In genomic region chr6:140514205-140515110, GRCm38 (mm10) we compare ENCODE assay signal across 8 mouse cellular contexts.
DNase-seq lines count a peak whose midpoint lies in the region; ATAC-seq and TF ChIP-seq lines count a peak whose summit lies in the region.

No protein-coding gene starts in this region.

- H3K27me3 ChIP-seq in heart, embryonic 12.5 days (replicated peaks), result no peaks in the 10 kb centered on the region
- H3K27me3 ChIP-seq in midbrain, embryonic 15.5 days (replicated peaks), result no peaks in the 10 kb centered on the region

- TF ChIP-seq POLR2A in brain, embryonic 14.5 days (IDR thresholded peaks at IDR 0.05; ENCODE audit: borderline replicate concordance, extremely low read depth, insufficient read depth, insufficient read length, poor library complexity, severe bottlenecking), result no peak

- H3K9me3 ChIP-seq in heart, embryonic 12.5 days (replicated peaks), result no peaks in the 10 kb centered on the region
- H3K9me3 ChIP-seq in midbrain, embryonic 15.5 days, result no peaks in the 10 kb centered on the region

- H3K36me3 ChIP-seq in heart, embryonic 12.5 days, result no peaks in the 10 kb centered on the region
- no peaks in the 10 kb centered on the region for H3K36me3 ChIP-seq in midbrain, embryonic 15.5 days (replicated peaks)

- peaks cover 24% of the 10 kb centered on the region for H3K4me1 ChIP-seq in heart, embryonic 12.5 days (replicated peaks)
- peaks cover 27% of the 10 kb centered on the region for H3K4me1 ChIP-seq in midbrain, embryonic 15.5 days

- ATAC-seq in heart, embryonic 12.5 days (ENCODE audit: insufficient number of reproducible peaks, low FRiP score), result peak; percentile 44; the same call in 1 of the 2 replicates
- ATAC-seq in midbrain, embryonic 15.5 days (replicated peaks), result peak; percentile 53

- H3K9ac ChIP-seq in heart, embryonic 12.5 days, result peak overlapping the region; percentile 66
- H3K9ac ChIP-seq in midbrain, embryonic 15.5 days, result no peak overlapping the region

- H3K4me2 ChIP-seq in heart, embryonic 12.5 days, result peak overlapping the region; percentile 56
- H3K4me2 ChIP-seq in midbrain, embryonic 15.5 days, result no peak overlapping the region

- 13% methylated on average over 8 of the region's 8 CpGs for WGBS in heart, embryonic 12.5 days
- WGBS in midbrain, embryonic 15.5 days, result 11% methylated on average over 8 of the region's 8 CpGs

- H3K27ac ChIP-seq in heart, embryonic 12.5 days (ENCODE audit: poor library complexity, severe bottlenecking), result peak overlapping the region; percentile 76
- 0 out of 2 replicates have a peak overlapping the region, but pooled peaks have one; percentile 42 for H3K27ac ChIP-seq in midbrain, embryonic 15.5 days

- intact Hi-C loops in left cerebral cortex, postnatal 4 days (cut with DNase I), result no loop called here
- intact Hi-C loops in left cerebral cortex, postnatal 10 days (cut with DNase I), result no loop called here

- peak; percentile 39 for DNase-seq in cerebellum, adult 9-10 months
- DNase-seq in cerebellum, adult 9-11 months, result no peak
- peak; percentile 64 for DNase-seq in brain, embryonic 14.5 days (ENCODE audit: low read depth)
- DNase-seq in kidney, postnatal 10 days, result peak; percentile 57
- DNase-seq in left cerebral cortex, postnatal 4 days, result no peak
- no peak for DNase-seq in left cerebral cortex, postnatal 10 days (ENCODE audit: extremely low spot score in 1 of 2, low spot score in 2 of 2)

- TF ChIP-seq CTCF in brain, embryonic 14.5 days (IDR thresholded peaks at IDR 0.05; ENCODE audit: borderline replicate concordance, extremely low read depth, insufficient read depth, insufficient read length), result no peak

- peak overlapping the region; percentile 29 for H3K4me3 ChIP-seq in heart, embryonic 12.5 days
- no peak overlapping the region for H3K4me3 ChIP-seq in midbrain, embryonic 15.5 days

Comparison
In these comparisons a context has a peak if more than half of its experiments do, and no peak if none do; other contexts are left out.
1. DNase-seq: peak in cerebellum, adult 9-10 months (single experiment), brain, embryonic 14.5 days (single experiment) and kidney, postnatal 10 days (single experiment); none in cerebellum, adult 9-11 months (single experiment), left cerebral cortex, postnatal 4 days (single experiment) and left cerebral cortex, postnatal 10 days (0 of 2).